Mouse (Mus musculus): ENCODE results near the gene Fam160a1. TPM values are rescaled to one million over a fixed set of nuclear protein-coding genes. Genes with fewer than 3 reads are reported as not detected.

Gene Fam160a1
- total RNA-seq, 2 experiments from 2014 or later: 35.8 to 48.7 TPM

- DNase-seq: no peak
- intact Hi-C loops (cut with DNase I): loop anchor here (10.0 kb wide), 1 partner anchor 776 kb away; no protein-coding TSS in a partner anchor
These were observed 126.0 kb downstream of the Fam160a1 start for GRCm38 (mm10) chr3:85691134-85691533.

- DNase-seq: no peak
These were observed 128.8 kb downstream of the Fam160a1 start for GRCm38 (mm10) chr3:85688341-85688740.

GRCm38 (mm10) chr3:85685271-85685670 is 131.8 kb downstream of the Fam160a1 start:
- intact Hi-C loops (cut with DNase I): no loop called here
- DNase-seq: no peak

More at GRCm38 (mm10) chr3:85688341-85688740, 128.8 kb downstream of the Fam160a1 start:
- intact Hi-C loops (cut with DNase I): no loop called here

- no peak for DNase-seq
- intact Hi-C loops (cut with DNase I): no loop called here
These were observed 133.5 kb downstream of the Fam160a1 start for GRCm38 (mm10) chr3:85683618-85684017.

GRCm38 (mm10) chr3:85681136-85681535 is 136.0 kb downstream of the Fam160a1 start:
- DNase-seq: no peak
- intact Hi-C loops (cut with DNase I): no loop called here

- no peak for DNase-seq
- intact Hi-C loops (cut with DNase I): no loop called here
These were observed 137.1 kb downstream of the Fam160a1 start for GRCm38 (mm10) chr3:85679960-85680359.

- no peak for DNase-seq
- intact Hi-C loops (cut with DNase I): no loop called here
These were observed 137.7 kb downstream of the Fam160a1 start for GRCm38 (mm10) chr3:85679312-85679933.

GRCm38 (mm10) chr3:85677952-85678351 is 139.1 kb downstream of the Fam160a1 start:
- intact Hi-C loops (cut with DNase I): no loop called here
- no peak for DNase-seq

GRCm38 (mm10) chr3:85677133-85677532 is 140.0 kb downstream of the Fam160a1 start:
- DNase-seq: no peak
- intact Hi-C loops (cut with DNase I): no loop called here

GRCm38 (mm10) chr3:85669844-85670243 is 147.2 kb downstream of the Fam160a1 start:
- no peak for DNase-seq
- intact Hi-C loops (cut with DNase I): no loop called here

- intact Hi-C loops (cut with DNase I): no loop called here
- DNase-seq: no peak
These were observed 149.4 kb downstream of the Fam160a1 start for GRCm38 (mm10) chr3:85667683-85668082.

GRCm38 (mm10) chr3:85666736-85667135 is 150.4 kb downstream of the Fam160a1 start:
- DNase-seq: no peak
- intact Hi-C loops (cut with DNase I): no loop called here

GRCm38 (mm10) chr3:85666166-85666565 is 150.9 kb downstream of the Fam160a1 start:
- DNase-seq: no peak
- intact Hi-C loops (cut with DNase I): no loop called here

- DNase-seq: no peak
- intact Hi-C loops (cut with DNase I): no loop called here
These were observed 152.4 kb downstream of the Fam160a1 start for GRCm38 (mm10) chr3:85664591-85665171.

GRCm38 (mm10) chr3:85663826-85664225 is 153.3 kb downstream of the Fam160a1 start:
- DNase-seq: no peak
- intact Hi-C loops (cut with DNase I): no loop called here

- DNase-seq: no peak
- intact Hi-C loops (cut with DNase I): no loop called here
These were observed 154.9 kb downstream of the Fam160a1 start for GRCm38 (mm10) chr3:85661926-85662813.

GRCm38 (mm10) chr3:85659681-85660080 is 157.4 kb downstream of the Fam160a1 start:
- DNase-seq: peak; percentile 23 to 32

GRCm38 (mm10) chr3:85655538-85655937 is 161.6 kb downstream of the Fam160a1 start:
- DNase-seq: no peak
- intact Hi-C loops (cut with DNase I): no loop called here

More at GRCm38 (mm10) chr3:85659681-85660080, 157.4 kb downstream of the Fam160a1 start:
- intact Hi-C loops (cut with DNase I): no loop called here

- no peak for DNase-seq
- intact Hi-C loops (cut with DNase I): no loop called here
These were observed 164.1 kb downstream of the Fam160a1 start for GRCm38 (mm10) chr3:85652727-85653665.

GRCm38 (mm10) chr3:85649176-85649575 is 167.9 kb downstream of the Fam160a1 start:
- no peak for DNase-seq
- intact Hi-C loops (cut with DNase I): no loop called here
